Mouse (Mus musculus) embryo, embryonic 11 days (tissue): ENCODE measurements around the gene Adarb2.
"Not testable (repeated sequence)": the region's sequence is repeated elsewhere in the genome, so short reads cannot be mapped to it uniquely, and the experiment has no call there.

Source experiments
- DNase-seq: peaks from one replicate; pipeline ENCODE4 v3.0.0-alpha.2; 2015

The Adarb2 gene

GRCm38 (mm10) chr13:8597647-8598017, 395.0 kb downstream of the Adarb2 start:
- DNase-seq = no peak

GRCm38 (mm10) chr13:8605645-8606044, 403.0 kb downstream of the Adarb2 start:
- no peak for DNase-seq

GRCm38 (mm10) chr13:8608040-8608439, 405.4 kb downstream of the Adarb2 start:
- DNase-seq = peak; percentile 15

DNA sequence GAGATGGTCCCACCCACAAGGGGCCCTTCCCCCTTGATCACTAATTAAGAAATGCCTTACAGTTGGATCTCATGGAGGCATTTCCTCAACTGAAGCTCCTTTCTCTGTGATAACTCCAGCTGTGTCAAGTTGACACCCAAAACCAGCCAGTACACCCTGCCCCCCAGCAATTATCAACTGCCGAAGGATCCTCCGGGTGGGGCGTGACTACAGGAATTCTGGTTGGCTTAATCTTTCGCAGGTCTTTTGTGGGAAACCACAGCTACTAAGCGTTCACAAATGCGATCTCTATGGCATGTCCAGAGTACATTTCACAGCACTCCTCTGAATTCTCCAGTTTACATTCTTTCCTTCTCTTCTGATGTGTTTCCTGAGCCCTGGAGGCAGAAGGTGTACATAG, 406.3 kb downstream of the Adarb2 start:
- not testable (repeated sequence) for DNase-seq

DNA sequence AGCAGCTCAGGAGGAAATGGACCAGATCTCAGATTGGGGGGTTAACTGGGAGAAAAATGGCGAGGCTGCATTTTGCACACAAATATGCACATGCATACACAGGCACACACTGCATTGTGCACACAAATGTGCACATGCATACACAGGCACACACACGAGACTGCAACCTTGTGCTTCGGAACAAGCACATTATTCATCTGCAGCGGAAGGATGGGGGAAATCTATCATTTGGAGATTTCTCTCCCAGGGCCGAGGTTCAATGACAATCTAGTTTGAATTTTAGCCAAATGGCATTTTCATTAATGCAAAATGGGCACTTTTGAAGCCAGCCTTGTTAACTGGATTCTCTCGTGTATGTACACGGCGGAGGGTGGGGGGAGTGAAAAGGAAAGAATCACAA, 408.3 kb downstream of the Adarb2 start:
- DNase-seq = no peak

DNA sequence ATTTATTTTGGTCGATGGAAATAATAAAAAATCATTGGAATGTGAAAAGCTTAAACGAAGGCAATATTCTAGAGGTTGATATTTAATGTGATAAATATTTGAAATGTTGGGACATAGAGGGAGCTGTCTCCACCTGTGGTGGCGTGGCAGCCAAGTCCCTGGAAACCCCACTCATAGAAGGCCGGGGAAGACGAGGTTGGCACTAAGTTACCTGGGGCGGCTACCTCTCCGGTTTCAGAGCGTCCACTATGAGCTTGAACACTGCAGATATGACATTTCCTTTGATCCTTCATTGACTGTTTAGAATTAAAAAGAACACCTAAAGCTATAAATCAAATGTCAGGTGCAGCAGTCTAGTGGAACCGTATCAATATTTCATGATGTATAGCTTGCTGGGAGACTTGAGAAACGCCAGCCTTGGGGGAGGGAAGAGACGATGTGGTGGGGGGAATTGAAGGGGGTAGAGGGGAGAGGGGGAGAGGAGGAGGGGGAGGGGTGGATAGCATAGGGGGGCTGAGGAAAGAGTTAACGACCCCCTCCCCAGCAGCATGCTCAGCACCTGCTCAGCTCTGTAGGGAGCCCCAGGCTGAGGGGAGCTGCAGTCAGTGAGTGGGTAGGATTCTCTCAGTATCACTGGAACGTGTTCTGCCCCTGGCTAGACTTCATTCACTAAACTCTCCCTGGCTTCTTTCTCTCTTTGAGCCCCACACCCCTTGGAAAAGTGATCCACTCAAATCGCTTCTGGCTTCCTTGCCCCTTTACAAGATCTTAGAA, 410.1 kb downstream of the Adarb2 start:
- no peak for DNase-seq

DNA sequence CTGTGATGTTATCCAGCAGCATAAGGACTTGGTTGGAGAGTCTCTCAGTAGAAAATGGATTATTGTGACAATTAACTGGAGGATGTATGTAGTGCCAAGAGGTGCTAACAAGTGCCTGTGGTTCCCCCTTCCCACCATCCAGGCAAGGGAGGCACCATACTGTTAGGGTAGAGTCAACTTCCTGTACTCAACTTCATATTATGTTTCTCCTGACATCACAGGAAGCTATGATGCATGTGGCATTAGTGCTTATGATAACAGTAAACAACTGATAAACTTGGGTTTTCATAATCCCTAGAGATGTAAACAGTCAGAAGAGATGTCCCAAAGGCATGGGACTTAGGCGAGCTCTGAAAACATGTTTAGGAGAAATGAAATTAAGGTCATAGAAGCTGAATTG, 414.0 kb downstream of the Adarb2 start:
- no peak for DNase-seq

DNA sequence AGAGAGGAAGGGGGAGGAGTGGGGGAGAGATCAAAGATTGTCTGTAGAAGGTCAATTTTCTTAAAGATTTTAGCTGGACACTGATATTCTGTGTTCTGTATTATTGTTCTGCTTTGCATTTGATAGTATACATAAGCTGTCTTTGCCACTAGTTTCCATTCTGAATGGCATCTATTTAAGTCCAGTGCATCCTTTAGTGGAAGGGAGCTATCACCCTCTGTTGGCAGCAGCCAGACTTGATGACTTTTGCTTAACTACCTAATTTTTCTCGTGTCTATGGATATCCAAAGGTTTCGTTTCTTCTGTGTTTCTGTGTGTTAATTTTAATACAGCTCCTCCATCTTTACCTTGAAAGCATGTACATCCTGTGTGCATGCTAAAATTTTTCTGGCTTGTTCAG, 419.6 kb downstream of the Adarb2 start:
- DNase-seq = no peak

DNA sequence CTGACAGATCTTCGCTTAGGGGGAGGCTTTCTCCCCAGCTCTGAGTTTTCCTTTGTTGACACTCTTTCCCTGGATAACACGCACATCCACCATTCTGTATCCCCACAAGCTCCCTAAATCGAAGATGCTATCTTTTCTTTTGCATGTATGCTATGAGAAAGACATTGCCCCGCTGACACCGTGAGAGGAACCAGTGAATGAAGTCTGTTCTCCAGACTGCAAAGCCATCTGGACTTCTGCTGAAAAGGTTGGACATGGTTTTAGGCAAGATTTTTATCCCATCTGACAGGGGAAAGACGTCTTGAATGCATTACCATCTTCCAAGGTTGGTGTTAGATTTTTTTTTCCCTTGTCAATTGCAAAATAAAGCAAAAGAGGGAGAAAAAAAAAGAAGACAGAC, 426.9 kb downstream of the Adarb2 start:
- DNase-seq = no peak

GRCm38 (mm10) chr13:8631618-8632017, 429.0 kb downstream of the Adarb2 start:
- DNase-seq = no peak

GRCm38 (mm10) chr13:8632072-8632471, 429.4 kb downstream of the Adarb2 start:
- DNase-seq = no peak

DNA sequence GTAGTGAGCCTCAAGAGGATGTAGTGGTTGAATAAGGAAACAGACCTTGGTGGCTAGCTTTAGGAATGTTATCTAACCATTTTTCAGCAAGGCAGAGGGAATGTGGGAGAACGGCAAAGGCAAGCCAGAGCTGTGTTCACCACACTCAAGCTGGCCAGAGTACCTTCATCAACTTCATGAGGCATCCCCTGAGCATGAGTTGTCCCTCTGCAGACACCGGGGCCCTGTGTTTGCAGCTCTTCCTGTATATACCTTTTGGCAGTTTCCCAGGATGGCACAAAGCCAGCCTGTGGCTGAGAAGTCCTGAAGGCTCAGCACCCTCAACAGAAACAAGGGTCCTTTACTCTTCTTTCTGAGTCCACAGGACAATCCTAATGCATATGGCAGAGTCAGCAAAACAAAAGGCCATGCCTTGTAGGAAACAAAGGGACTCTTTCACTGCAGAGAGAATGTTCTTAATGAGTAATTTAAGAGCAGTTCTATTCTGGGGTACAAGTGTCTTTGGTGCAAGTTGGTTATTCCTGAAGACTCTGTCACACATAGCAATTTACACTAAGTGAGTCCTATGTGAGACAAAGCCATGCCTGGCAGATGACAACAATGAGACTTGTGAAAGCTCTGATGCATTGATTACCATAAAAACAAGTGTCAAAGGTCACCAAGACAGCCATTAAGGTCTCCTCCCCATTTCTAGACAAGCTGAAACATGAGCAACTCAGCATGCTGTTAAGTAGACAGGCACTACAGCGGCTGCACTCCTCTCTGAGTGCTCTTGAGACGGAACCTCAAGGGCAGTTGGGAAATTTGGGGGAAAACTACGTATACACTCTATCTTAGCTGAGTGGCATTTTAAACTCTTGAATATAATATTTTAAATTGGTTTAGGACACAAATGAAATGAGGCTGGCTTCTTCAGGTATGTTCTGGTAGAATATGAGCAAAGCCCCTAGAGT, 431.0 kb downstream of the Adarb2 start:
- DNase-seq = no peak

GRCm38 (mm10) chr13:8642084-8642483, 439.4 kb downstream of the Adarb2 start:
- DNase-seq = no peak

- DNase-seq = no peak
These were observed 441.3 kb downstream of the Adarb2 start for GRCm38 (mm10) chr13:8643920-8644319.

DNA sequence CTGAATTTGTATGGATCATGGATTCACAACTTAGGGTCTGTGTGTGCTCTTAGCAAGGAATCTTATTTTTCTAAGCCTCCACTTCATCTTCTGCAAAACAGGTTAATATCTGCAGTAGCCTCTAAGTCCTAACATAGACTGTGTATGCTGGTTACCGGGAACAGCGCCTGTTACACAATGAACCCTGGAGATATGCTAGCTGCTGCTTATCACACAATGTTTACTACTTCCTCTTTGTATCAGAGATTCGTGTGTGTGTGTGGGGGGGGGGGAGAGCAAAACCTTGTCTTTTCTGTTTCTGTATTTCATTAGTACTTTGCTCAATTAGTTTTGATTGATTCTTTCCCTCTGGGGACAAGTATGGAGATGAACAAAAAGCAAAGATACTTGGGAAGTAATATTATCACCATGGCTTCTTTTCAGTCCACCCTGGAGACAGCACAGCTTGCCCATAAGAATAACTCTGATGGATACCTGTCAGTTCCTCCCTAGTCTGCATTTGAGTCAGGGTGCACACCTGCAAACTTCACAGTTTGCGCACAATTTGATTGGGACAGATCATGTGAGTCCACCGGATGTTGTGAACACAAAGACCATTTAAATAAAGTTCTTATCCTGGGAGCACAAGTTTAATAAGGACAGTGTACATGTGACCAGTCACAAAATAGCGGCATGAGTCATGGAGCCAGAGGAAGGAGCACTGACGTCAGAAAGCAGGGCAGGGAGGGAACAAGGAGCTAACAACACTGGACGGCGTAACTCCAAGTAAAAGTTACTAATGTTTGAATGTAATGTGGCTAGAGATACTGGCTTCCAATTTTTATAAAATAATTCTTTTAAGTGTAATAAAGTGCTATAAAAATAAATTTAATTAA, 442.4 kb downstream of the Adarb2 start:
- no peak for DNase-seq

- DNase-seq = no peak
These were observed 446.6 kb downstream of the Adarb2 start for GRCm38 (mm10) chr13:8649261-8649660.

- no peak for DNase-seq
These were observed 462.1 kb downstream of the Adarb2 start for GRCm38 (mm10) chr13:8664615-8665240.

DNA sequence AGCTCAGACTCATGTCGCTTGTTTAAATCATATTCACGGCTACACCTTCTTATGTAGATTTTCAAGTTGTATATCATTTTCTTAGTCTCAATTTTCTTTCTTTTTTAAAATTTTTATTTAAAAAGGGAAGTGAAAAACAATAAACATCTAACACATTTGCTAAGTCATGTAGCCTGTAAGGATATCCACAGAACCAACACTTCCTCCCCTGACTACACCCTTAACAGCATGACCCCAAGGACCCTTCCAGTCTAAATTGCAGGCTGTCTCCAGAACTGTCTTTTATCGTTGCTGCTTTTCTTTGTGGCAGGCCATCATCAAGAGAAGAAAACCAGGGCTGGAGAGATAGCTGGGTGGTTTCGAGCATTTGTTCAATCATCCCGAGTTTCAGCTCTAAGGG, 474.5 kb downstream of the Adarb2 start:
- no peak for DNase-seq

- peak; percentile 33 for DNase-seq
These were observed 477.9 kb downstream of the Adarb2 start for GRCm38 (mm10) chr13:8680470-8681129.

GRCm38 (mm10) chr13:8691448-8691847, 488.8 kb downstream of the Adarb2 start:
- no peak for DNase-seq

DNA sequence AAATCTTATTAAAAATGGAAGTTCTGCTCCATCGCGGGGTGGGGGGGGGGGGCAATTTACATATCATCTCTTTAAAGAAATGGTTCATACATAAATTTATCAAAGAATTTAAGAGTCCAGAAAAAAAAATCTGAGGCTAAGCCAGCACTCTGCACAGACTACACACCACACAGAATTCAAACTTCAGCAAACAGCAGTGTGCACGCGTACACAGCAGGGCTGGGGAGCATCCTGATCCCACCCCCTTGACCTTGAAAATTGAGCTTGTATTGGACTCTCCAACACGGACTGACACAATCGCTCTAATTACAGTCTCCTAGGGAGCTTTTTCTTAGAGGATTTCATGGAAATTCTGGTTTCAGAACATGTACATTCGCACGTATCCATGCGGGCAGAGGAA, 490.1 kb downstream of the Adarb2 start:
- no peak for DNase-seq

DNA sequence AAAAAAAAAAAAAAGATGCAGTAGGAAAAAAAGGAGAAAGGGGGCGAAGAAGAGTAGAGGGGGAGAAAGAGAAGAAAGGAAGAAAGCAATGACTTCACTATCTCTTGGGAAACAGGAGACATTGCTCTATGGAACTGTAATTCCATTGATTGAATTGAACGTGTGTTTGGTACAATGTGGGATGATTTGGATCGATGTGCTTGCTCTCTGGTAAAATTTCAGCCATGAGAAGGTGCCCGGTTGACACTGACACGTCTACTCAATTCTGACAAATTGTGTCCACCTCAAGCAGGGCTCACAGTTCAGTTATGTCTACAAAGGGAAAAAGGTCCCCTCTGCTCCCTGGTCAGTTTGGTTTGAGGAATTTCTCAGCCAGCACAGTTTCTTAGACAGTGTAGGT, 495.8 kb downstream of the Adarb2 start:
- DNase-seq = no peak
